Mouse (Mus musculus): ENCODE data around the gene Fgf7.

DNA sequence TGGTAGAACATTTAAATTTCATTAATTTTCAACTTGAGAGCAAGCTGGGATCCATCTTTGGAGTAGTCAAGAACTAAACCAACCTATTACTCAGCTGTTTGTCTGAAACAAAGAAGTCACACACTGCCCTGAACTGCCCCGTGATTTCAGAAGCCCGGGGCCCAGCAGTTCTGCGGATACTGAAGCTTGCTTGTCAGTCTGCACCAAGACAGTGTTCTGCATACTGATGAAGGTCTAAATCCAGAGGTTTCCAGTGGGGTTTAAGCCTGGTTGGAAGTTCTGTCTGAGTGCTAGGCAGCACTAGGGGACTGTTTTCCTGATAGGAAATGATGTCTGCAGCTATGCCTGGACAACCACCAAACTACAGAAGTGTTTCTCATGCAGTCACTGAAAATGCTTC is 8.2 kb downstream of the Fgf7 start:
- no peak for TF ChIP-seq EP300 (IDR thresholded peaks at IDR 0.05; ENCODE audit: low read depth in 1 of 2, low read length in 2 of 2)
- TF ChIP-seq CHD2 (IDR thresholded peaks at IDR 0.05; ENCODE audit: low read length) = no peak
- TF ChIP-seq TCF12 (IDR thresholded peaks at IDR 0.05; ENCODE audit: low read depth, low read length) = no peak
- no peak for TF ChIP-seq GABPA (IDR thresholded peaks at IDR 0.05; ENCODE audit: low read depth, low read length)
- TF ChIP-seq MAZ (IDR thresholded peaks at IDR 0.05; ENCODE audit: low read depth, low read length) = no peak
- TF ChIP-seq TAL1 (IDR thresholded peaks at IDR 0.05; ENCODE audit: low read length) = no peak
- TF ChIP-seq CTCF (IDR thresholded peaks at IDR 0.05 in 2 of 3, conservative IDR thresholded peaks at IDR 0.05 in 1 of 3; ENCODE audit: control insufficient read depth in 1 of 3, insufficient read depth in 1 of 3, low read depth in 2 of 3, low read length in 3 of 3, poor library complexity in 1 of 3, severe bottlenecking in 1 of 3) = no peak
- no peak for TF ChIP-seq POLR2AphosphoS5 (IDR thresholded peaks at IDR 0.05; ENCODE audit: borderline replicate concordance, low read depth, low read length)
- no peak for TF ChIP-seq E2F4 (IDR thresholded peaks at IDR 0.05; ENCODE audit: borderline replicate concordance, low read depth, low read length)
- TF ChIP-seq KAT2A (conservative IDR thresholded peaks at IDR 0.05; ENCODE audit: low read depth, low read length) = no peak
- no peak for TF ChIP-seq MYC (IDR thresholded peaks at IDR 0.05; ENCODE audit: low read depth, low read length)
- no peak for TF ChIP-seq ZKSCAN1 (IDR thresholded peaks at IDR 0.05; ENCODE audit: low read depth, low read length)
- TF ChIP-seq NELFE (IDR thresholded peaks at IDR 0.05; ENCODE audit: low read depth, low read length) = no peak
- TF ChIP-seq GATA1 (IDR thresholded peaks at IDR 0.05; ENCODE audit: low read depth, low read length) = no peak
